Mouse (Mus musculus) heart, embryonic 14.5 days (tissue): ENCODE measurements around the gene Col13a1. TPM values are rescaled to one million over a fixed set of nuclear protein-coding genes. Genes with fewer than 3 reads are reported as not detected.
A peak's percentile ranks its signal among the peaks of the same experiment; 100 is the strongest.

ENCODE experiments used
- ATAC-seq: fragments of 200-750 bp; cut with Nextera tagmentation; 2 replicates; pipeline ENCODE4 v1.8.0; 2017; ENCODE audit warnings: low read depth, moderate TSS enrichment; ENCODE audit not compliant: insufficient number of reproducible peaks, insufficient read depth, low FRiP score
- H3K27ac ChIP-seq, 2 experiments: fragments of 200-500 bp in 1 of 2; fragments of 300-500 bp in 1 of 2; sonication (generic) in 1 of 2; replicated peaks in 1 of 2; 2 replicates each; pipeline ENCODE4 v1.5.1; 2012 to 2014; ENCODE audit warnings: low read depth in 2 of 2, low read length in 2 of 2, control low read depth in 1 of 2, mild to moderate bottlenecking in 1 of 2, mixed read lengths in 1 of 2; ENCODE audit not compliant: control insufficient read depth in 1 of 2, insufficient read depth in 1 of 2
- H3K27me3 ChIP-seq: fragments of 300-500 bp; sonication (generic); 2 replicates; pipeline ENCODE4 v1.6.1; 2014; ENCODE audit warnings: mild to moderate bottlenecking, low read length, control low read depth; ENCODE audit not compliant: control insufficient read depth, insufficient read depth
- H3K36me3 ChIP-seq: fragments of 300-500 bp; sonication (generic); 2 replicates; pipeline ENCODE4 v1.6.1; 2014; ENCODE audit warnings: mild to moderate bottlenecking, control low read depth, low read length, mixed read lengths; ENCODE audit not compliant: control insufficient read depth, insufficient read depth
- H3K4me1 ChIP-seq, 2 experiments: fragments of 200-500 bp in 1 of 2; fragments of 300-500 bp in 1 of 2; sonication (generic) in 1 of 2; 2 replicates each; pipeline ENCODE4 v1.6.1; 2012 to 2014; ENCODE audit warnings: low read length in 2 of 2, control low read depth in 1 of 2, mixed read lengths in 1 of 2; ENCODE audit not compliant: control insufficient read depth in 2 of 2, insufficient read depth in 2 of 2
- H3K4me2 ChIP-seq: fragments of 300-500 bp; sonication (generic); 2 replicates; pipeline ENCODE4 v1.6.1; 2014; ENCODE audit warnings: mild to moderate bottlenecking, low read length
- H3K4me3 ChIP-seq, 2 experiments: fragments of 200-500 bp in 1 of 2; fragments of 300-500 bp in 1 of 2; sonication (generic) in 1 of 2; 2 replicates each; pipeline ENCODE4 v1.5.1; 2012 to 2014; ENCODE audit warnings: low read length in 2 of 2, mild to moderate bottlenecking in 2 of 2, control low read depth in 1 of 2, low read depth in 1 of 2, moderate library complexity in 1 of 2; ENCODE audit not compliant: control insufficient read depth in 1 of 2, insufficient read depth in 1 of 2
- H3K9ac ChIP-seq: fragments of 300-500 bp; sonication (generic); 2 replicates; pipeline ENCODE4 v1.6.1; 2014; ENCODE audit warnings: mild to moderate bottlenecking, low read length
- H3K9me3 ChIP-seq: fragments of 300-500 bp; sonication (generic); 2 replicates; pipeline ENCODE4 v1.6.1; 2016; ENCODE audit warnings: low read length, control low read depth; ENCODE audit not compliant: control insufficient read depth
- WGBS: fragments of 180-500 bp; shearing (Covaris S2); extraction: QIAGEN DNeasy Blood & Tissue Kit; methylation state at CpG from one replicate; pipeline ENCODE4 v1.1.7; 2014; 5-methylcytosine and 5-hydroxymethylcytosine counted together
- polyA plus RNA-seq: library from polyadenylated mRNA; unstranded; fragments of >200 nt; fragmentation: Nextera tagmentation; extraction: Ambion mirVana; gene quantifications from 2 replicates; pipeline ENCODE4 v1.2.1, GENCODE M21; 2014

Gene Col13a1
- polyA plus RNA-seq, 1 experiment from 2014 or later: 9.5 TPM

GRCm38 (mm10) chr10:61898116-61898515, 80.8 kb downstream of the Col13a1 start:
- peak overlapping the region; percentile 55 to 70; a peak in 3 of 4 replicates for H3K27ac ChIP-seq
- H3K36me3 ChIP-seq: no peaks in the 10 kb centered on the region
- ATAC-seq: no peak
- no peaks in the 10 kb centered on the region for H3K9me3 ChIP-seq
- H3K4me1 ChIP-seq: peaks cover 6 to 9% of the 10 kb centered on the region in 2 experiments
- peak overlapping the region; percentile 15 to 16; a peak in 2 of 4 replicates for H3K4me3 ChIP-seq
- peak overlapping the region; percentile 52 for H3K4me2 ChIP-seq
- 21% methylated on average over 6 of the region's 6 CpGs for WGBS
- peak overlapping the region; percentile 42; the same call in 1 of the 2 replicates for H3K9ac ChIP-seq
- no peaks in the 10 kb centered on the region for H3K27me3 ChIP-seq

GRCm38 (mm10) chr10:61894564-61894963, 84.3 kb downstream of the Col13a1 start:
- no peaks in the 10 kb centered on the region for H3K27me3 ChIP-seq
- 83% methylated on average over 5 of the region's 5 CpGs for WGBS
- peaks cover 15% of the 10 kb centered on the region in 2 experiments for H3K4me1 ChIP-seq
- no peak overlapping the region for H3K4me3 ChIP-seq
- H3K4me2 ChIP-seq: no peak overlapping the region
- no peak overlapping the region for H3K9ac ChIP-seq
- H3K36me3 ChIP-seq: no peaks in the 10 kb centered on the region
- H3K9me3 ChIP-seq: no peaks in the 10 kb centered on the region
- ATAC-seq: no peak
- H3K27ac ChIP-seq: no peak overlapping the region

GRCm38 (mm10) chr10:61891138-61891537, 87.8 kb downstream of the Col13a1 start:
- Histone ChIP-seq H3K4me2 (no peak overlapping the region; the same call in 1 of the 2 replicates), H3K4me1 (peaks cover 10 to 15% of the 10 kb centered on the region in 2 experiments), H3K4me3 (no peak overlapping the region), H3K9me3 (no peaks in the 10 kb centered on the region), H3K36me3 (no peaks in the 10 kb centered on the region), H3K9ac (0 out of 2 replicates have a peak overlapping the region, but pooled peaks have one; percentile 8), H3K27ac (no peak overlapping the region), H3K27me3 (no peaks in the 10 kb centered on the region)
- WGBS: 34% methylated on average over 9 of the region's 9 CpGs
- ATAC-seq: 0 out of 2 replicates have a peak, but pooled peaks have one; percentile 14

- 92% methylated on average over 10 of the region's 10 CpGs for WGBS
- ATAC-seq: no peak
- Histone ChIP-seq H3K27me3 (no peaks in the 10 kb centered on the region), H3K4me1 (peaks cover 10 to 15% of the 10 kb centered on the region in 2 experiments), H3K36me3 (no peaks in the 10 kb centered on the region), H3K4me3 (no peak overlapping the region), H3K9me3 (no peaks in the 10 kb centered on the region), H3K9ac (no peak overlapping the region), H3K27ac (no peak overlapping the region), H3K4me2 (no peak overlapping the region)
Observed at GRCm38 (mm10) chr10:61890294-61890693, 88.6 kb downstream of the Col13a1 start.

GRCm38 (mm10) chr10:61879427-61879826, 99.5 kb downstream of the Col13a1 start:
- peaks cover 15 to 17% of the 10 kb centered on the region in 2 experiments for H3K4me1 ChIP-seq
- no peaks in the 10 kb centered on the region for H3K36me3 ChIP-seq
- no peak overlapping the region for H3K27ac ChIP-seq
- H3K4me3 ChIP-seq: no peak overlapping the region
- H3K9me3 ChIP-seq: no peaks in the 10 kb centered on the region
- no peak overlapping the region for H3K4me2 ChIP-seq
- H3K9ac ChIP-seq: no peak overlapping the region
- 42% methylated on average over 4 of the region's 4 CpGs for WGBS
- ATAC-seq: no peak
- no peaks in the 10 kb centered on the region for H3K27me3 ChIP-seq

GRCm38 (mm10) chr10:61877787-61878186, 101.1 kb downstream of the Col13a1 start:
- Histone ChIP-seq H3K4me3 (no peak overlapping the region), H3K4me2 (no peak overlapping the region), H3K27me3 (no peaks in the 10 kb centered on the region), H3K9ac (no peak overlapping the region), H3K27ac (no peak overlapping the region), H3K4me1 (peaks cover 15 to 17% of the 10 kb centered on the region in 2 experiments), H3K9me3 (no peaks in the 10 kb centered on the region), H3K36me3 (no peaks in the 10 kb centered on the region)
- 7% methylated on average over 6 of the region's 6 CpGs for WGBS
- peak; percentile 20; the same call in 1 of the 2 replicates for ATAC-seq

- H3K4me1 ChIP-seq: peaks cover 0 to 5% of the 10 kb centered on the region in 2 experiments; a peak in 3 of 4 replicates
- H3K27ac ChIP-seq: no peak overlapping the region
- H3K36me3 ChIP-seq: no peaks in the 10 kb centered on the region
- H3K9me3 ChIP-seq: no peaks in the 10 kb centered on the region
- ATAC-seq: no peak
- H3K9ac ChIP-seq: no peak overlapping the region
- H3K27me3 ChIP-seq: no peaks in the 10 kb centered on the region
- H3K4me2 ChIP-seq: no peak overlapping the region
- 84% methylated on average over 3 of the region's 3 CpGs for WGBS
- no peak overlapping the region for H3K4me3 ChIP-seq
Observed at GRCm38 (mm10) chr10:61869796-61870195, 109.1 kb downstream of the Col13a1 start.

GRCm38 (mm10) chr10:61866045-61866580, 112.8 kb downstream of the Col13a1 start:
- Histone ChIP-seq H3K27me3 (no peaks in the 10 kb centered on the region), H3K4me3 (no peak overlapping the region), H3K27ac (no peak overlapping the region), H3K4me2 (no peak overlapping the region), H3K36me3 (no peaks in the 10 kb centered on the region), H3K9ac (no peak overlapping the region), H3K4me1 (peaks cover 0 to 5% of the 10 kb centered on the region in 2 experiments; a peak in 2 of 4 replicates), H3K9me3 (peaks cover 15% of the 10 kb centered on the region)
- WGBS: 49% methylated on average over 11 of the region's 11 CpGs
- ATAC-seq: no peak
